Mouse (Mus musculus) spleen, postnatal 0 days (tissue): Measurements from ENCODE around the gene Hspb3. TPM values are rescaled to one million over a fixed set of nuclear protein-coding genes. Genes with fewer than 3 reads are reported as not detected.

Experiments used
- polyA plus RNA-seq: library from polyadenylated mRNA; unstranded; fragments of >200 nt; fragmentation: Nextera tagmentation; extraction: Ambion mirVana; gene quantifications from 2 replicates; pipeline ENCODE4 v1.2.1, GENCODE M21; 2015

The Hspb3 gene
- polyA plus RNA-seq: not detected in 2 replicates

GRCm38 (mm10) chr13:113663151-113663779 lies at the start of gene Hspb3:
TSS of gene Hspb3 (minus strand) at chr13:113663676.

GRCm38 (mm10) chr13:113617891-113618823 lies 45.3 kb downstream of the Hspb3 start, which contains the start of gene Snx18:
TSS of gene Snx18 (minus strand) at chr13:113618564.

Other genes with a start within 250 kb of the Hspb3 start
- 10.9 and 14.2 TPM in 2 replicates for gene Snx18, start 45.1 kb downstream of the Hspb3 start, polyA plus RNA-seq
- 5.2 and 6.5 TPM in 2 replicates for gene Arl15, start 130.8 kb upstream of the Hspb3 start, polyA plus RNA-seq